Mouse (Mus musculus): ENCODE data around the gene Hoxd12. TPM values are rescaled to one million over a fixed set of nuclear protein-coding genes. Genes with fewer than 3 reads are reported as not detected.

Gene Hoxd12
- polyA plus RNA-seq, 1 experiment: not detected

- 3% methylated on average over 48 of the region's 52 CpGs for WGBS
- DNase-seq (ENCODE audit: low read depth, low spot score): no peak
These were observed 29.7 kb downstream of the Hoxd12 start, which contains the start of gene Hoxd8 for GRCm38 (mm10) chr2:74704393-74704998. Hoxd8 (plus strand) TSS chr2:74704615.

- under 1% methylated on average over 57 of the region's 66 CpGs for WGBS
- DNase-seq (ENCODE audit: low read depth, low spot score): no peak
These were observed 30.2 kb downstream of the Hoxd12 start for GRCm38 (mm10) chr2:74704999-74705466.

- DNase-seq (ENCODE audit: low read depth, low spot score): no peak
- WGBS: under 1% methylated on average over 69 of the region's 85 CpGs
These were observed 30.8 kb downstream of the Hoxd12 start for GRCm38 (mm10) chr2:74705467-74706089.

- no peak for DNase-seq (ENCODE audit: low read depth, low spot score)
- 19% methylated on average over 13 of the region's 13 CpGs for WGBS
These were observed 31.7 kb downstream of the Hoxd12 start for GRCm38 (mm10) chr2:74706393-74706960.

GRCm38 (mm10) chr2:74707599-74707998 is 32.8 kb downstream of the Hoxd12 start:
- WGBS: 57% methylated on average over 7 of the region's 7 CpGs
- DNase-seq (ENCODE audit: low read depth, low spot score): no peak

- no peak for DNase-seq (ENCODE audit: low read depth, low spot score)
- 32% methylated on average over 4 of the region's 4 CpGs for WGBS
These were observed 33.9 kb downstream of the Hoxd12 start for GRCm38 (mm10) chr2:74708676-74709075.

GRCm38 (mm10) chr2:74709465-74710419 is 34.9 kb downstream of the Hoxd12 start:
- no peak for DNase-seq (ENCODE audit: low read depth, low spot score)
- 33% methylated on average over 5 of the region's 5 CpGs for WGBS

- WGBS: 6% methylated on average over 16 of the region's 16 CpGs
- no peak for DNase-seq (ENCODE audit: low read depth, low spot score)
These were observed 36.2 kb downstream of the Hoxd12 start for GRCm38 (mm10) chr2:74710929-74711543.

GRCm38 (mm10) chr2:74711721-74712621 is 37.2 kb downstream of the Hoxd12 start, which contains the start of the genes Hoxd3 and Hoxd4:
Hoxd3 (plus strand) TSS chr2:74711927.
Hoxd4 (plus strand) TSS chr2:74711929.
- 2% methylated on average over 65 of the region's 65 CpGs for WGBS
- DNase-seq (ENCODE audit: low read depth, low spot score): no peak

- 24% methylated on average over 19 of the region's 19 CpGs for WGBS
- DNase-seq (ENCODE audit: low read depth, low spot score): no peak
These were observed 38.7 kb downstream of the Hoxd12 start for GRCm38 (mm10) chr2:74713239-74714150.

GRCm38 (mm10) chr2:74714156-74714789 is 39.5 kb downstream of the Hoxd12 start:
- no peak for DNase-seq (ENCODE audit: low read depth, low spot score)

GRCm38 (mm10) chr2:74714881-74715280 is 40.1 kb downstream of the Hoxd12 start:
- 14% methylated on average over 14 of the region's 14 CpGs for WGBS
- DNase-seq (ENCODE audit: low read depth, low spot score): no peak

More at GRCm38 (mm10) chr2:74714156-74714789, 39.5 kb downstream of the Hoxd12 start:
- WGBS: 32% methylated on average over 18 of the region's 18 CpGs

- peak; percentile 68 for DNase-seq (ENCODE audit: low read depth, low spot score)
- WGBS: 5% methylated on average over 26 of the region's 26 CpGs
These were observed 40.9 kb downstream of the Hoxd12 start for GRCm38 (mm10) chr2:74715504-74716241.

- DNase-seq (ENCODE audit: low read depth, low spot score): no peak
- WGBS: 43% methylated on average over 2 of the region's 2 CpGs
These were observed 45.6 kb downstream of the Hoxd12 start for GRCm38 (mm10) chr2:74720384-74720783.

GRCm38 (mm10) chr2:74720955-74721491 is 46.2 kb downstream of the Hoxd12 start:
- 19% methylated on average over 5 of the region's 5 CpGs for WGBS
- DNase-seq (ENCODE audit: low read depth, low spot score): no peak

- WGBS: 6% methylated on average over 6 of the region's 6 CpGs
- no peak for DNase-seq (ENCODE audit: low read depth, low spot score)
These were observed 47.1 kb downstream of the Hoxd12 start for GRCm38 (mm10) chr2:74721882-74722281.

Measured in large intestine, adult 2 months (tissue).